Mouse (Mus musculus) natural killer cell, adult 2 months (primary cell): ENCODE results near the gene Prx.
"Not testable (repeated sequence)": the region's sequence is repeated elsewhere in the genome, so short reads cannot be mapped to it uniquely, and the experiment has no call there.

Experiments used
- DNase-seq, 2 experiments: peaks; one replicate each; pipeline ENCODE4 v3.0.0; 2022; ENCODE audit warnings: low spot score in 2 of 2

Gene Prx

DNA sequence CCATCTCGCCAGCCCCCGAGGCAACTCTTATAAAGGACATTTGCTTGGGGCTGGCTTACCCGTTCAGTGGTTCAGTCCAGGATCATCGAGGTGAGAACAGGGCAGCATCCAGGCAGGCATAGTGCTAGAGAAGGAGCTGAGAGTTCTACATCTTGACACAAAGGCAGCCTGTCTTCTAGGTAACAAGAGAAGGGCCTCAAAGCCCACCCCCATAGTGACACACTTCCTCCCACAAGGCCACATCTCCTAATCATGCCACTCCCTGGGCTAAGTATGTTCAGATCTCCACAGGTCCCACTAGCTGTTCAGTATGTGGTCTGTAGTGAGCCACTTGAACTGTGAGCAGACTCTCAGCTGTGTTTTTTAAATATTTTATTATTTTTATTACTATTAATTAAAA lies 15.3 kb upstream of the Prx start:
- no peak for DNase-seq

DNA sequence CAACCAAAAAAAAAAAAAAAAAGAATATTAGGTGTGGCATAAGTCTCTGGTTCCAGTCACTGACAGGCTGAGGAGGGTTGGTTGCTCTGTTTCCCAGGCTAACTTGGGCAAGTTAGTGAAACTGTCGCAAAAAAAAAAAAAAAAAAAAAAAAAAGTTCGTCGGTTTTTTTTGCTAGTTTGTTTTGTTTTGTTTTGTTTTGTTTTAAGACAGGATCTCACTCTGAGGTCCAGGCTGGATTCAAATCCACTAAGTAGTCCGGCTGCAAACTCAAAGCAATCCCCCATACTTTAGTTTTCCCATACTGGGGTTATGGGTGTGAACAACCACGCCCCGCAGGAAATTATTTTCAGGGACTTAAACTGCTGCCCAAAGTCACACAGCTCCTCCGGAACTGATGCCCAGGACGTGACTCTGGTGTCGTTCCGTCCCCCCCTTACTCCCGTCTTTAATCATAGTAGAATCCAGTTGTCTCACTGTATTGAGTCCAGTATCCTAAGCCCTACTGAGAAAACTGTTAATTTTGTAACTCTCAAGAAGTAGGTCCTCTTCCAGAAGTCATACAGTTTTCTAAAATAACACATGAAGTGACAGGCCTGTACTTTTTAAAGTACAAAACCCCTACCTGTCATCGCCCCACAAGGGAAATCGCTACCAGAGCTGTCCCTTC lies 12.9 kb upstream of the Prx start:
- DNase-seq = no peak

DNA sequence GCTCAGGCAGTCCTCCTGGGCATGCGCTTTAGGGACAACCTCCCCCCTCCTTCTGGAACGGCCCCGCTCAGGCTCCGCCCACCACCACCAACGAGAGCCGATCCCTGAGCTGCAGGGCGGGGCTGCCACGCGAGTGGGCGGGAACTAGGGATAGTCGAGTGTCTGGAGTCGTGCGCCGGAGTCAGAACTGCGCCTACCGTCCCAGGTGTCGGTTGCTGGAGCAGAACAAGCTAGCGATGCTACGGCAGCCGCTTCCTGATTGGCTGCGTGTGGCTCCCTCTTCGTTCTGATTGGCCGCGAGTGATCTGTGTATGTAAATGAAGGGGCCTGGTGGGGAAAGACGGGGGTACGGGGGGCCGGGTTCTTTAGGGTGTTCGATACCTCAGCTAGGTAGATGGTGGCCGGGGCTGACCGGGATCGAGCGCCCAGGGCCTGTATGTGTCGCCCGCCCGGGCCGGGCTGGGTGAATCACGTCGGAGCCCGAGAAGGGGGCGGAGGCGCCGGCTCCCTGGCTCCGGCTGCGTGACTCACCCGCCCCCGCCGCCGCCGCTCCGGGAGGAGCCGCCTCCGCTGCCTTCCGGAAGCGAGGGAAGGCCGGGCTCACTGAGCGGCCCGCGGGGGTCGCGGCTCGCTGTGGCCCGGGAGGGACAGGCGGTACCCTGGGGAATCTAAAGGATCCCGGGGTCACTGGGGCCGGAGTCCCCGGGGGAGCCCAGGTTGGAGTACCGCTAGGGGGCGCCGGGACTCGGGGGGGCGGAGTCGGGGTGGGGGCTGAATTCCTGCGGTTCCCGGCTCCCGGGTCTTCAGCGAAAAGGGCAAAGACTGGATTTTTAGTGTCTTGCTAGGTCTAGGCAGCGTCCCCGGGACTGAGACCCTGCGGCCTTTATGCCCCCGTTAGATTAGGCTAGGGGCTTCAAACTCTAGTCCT lies 12.1 kb upstream of the Prx start, which contains the start of gene Sertad1:
TSS of gene Sertad1 (plus strand) at position 141 of the 928 bp plus-strand sequence.
- DNase-seq = peak; percentile 100

DNA sequence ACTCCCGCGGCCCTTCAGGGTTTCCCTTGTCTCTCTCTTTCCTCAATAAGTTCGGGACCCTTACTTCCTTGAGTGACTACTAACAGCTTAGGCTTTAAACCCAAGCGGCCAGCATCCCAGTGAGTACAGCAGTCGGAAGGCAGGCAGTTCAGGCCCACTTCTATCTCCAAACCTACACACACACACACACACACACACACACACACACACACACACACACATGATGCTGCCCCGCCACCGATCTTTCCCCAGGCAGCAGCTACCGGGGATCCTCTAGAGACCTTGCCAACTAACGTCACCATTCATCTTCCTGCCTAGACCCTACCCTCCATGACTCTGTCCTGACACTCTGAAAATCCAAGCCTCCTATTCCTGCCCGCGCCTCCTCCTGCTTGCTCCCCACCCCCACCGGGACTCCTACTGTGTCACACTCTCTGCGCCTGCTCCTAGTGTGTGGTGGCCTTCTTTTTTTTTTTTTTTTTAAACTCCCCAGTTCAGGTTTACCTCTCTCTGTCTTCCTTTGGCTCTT lies 11.3 kb upstream of the Prx start:
- DNase-seq = peak in 1 of 2 experiments; percentile 16

DNA sequence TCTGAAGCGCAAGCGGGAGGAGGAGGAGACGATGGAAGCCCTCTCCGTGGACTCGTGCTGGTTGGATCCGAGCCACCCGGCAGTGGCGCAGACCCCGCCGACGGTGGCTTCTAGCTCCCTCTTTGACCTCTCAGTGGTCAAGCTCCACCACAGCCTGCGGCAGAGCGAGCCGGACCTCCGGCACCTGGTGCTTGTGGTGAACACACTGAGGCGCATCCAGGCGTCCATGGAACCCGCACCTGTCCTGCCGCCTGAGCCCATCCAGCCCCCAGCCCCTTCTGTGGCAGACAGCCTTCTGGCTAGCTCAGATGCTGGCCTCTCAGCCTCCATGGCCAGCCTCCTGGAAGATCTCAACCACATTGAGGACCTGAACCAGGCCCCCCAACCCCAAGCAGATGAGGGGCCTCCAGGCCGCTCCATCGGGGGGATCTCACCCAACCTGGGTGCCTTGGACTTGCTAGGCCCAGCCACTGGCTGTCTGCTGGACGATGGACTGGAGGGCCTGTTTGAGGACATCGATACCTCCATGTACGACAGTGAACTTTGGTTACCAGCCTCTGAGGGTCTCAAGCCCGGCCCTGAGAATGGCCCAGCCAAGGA lies 9.8 kb upstream of the Prx start:
- DNase-seq = no peak

DNA sequence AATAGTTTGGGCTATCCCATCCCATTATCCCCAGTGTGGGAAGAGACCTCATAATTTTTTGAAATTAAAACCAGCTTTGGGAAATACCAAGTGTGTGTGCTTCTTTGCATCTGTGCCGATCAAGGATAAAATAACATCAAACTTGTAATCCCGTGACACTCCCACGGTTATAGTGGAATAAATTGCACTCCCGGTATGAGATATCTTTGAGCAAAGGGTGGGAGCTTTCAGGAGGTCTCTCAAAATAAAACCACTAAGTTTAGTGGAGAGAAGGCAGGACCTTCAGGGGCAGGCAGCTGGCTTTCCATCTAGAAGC lies 8.9 kb upstream of the Prx start:
- DNase-seq = no peak

DNA sequence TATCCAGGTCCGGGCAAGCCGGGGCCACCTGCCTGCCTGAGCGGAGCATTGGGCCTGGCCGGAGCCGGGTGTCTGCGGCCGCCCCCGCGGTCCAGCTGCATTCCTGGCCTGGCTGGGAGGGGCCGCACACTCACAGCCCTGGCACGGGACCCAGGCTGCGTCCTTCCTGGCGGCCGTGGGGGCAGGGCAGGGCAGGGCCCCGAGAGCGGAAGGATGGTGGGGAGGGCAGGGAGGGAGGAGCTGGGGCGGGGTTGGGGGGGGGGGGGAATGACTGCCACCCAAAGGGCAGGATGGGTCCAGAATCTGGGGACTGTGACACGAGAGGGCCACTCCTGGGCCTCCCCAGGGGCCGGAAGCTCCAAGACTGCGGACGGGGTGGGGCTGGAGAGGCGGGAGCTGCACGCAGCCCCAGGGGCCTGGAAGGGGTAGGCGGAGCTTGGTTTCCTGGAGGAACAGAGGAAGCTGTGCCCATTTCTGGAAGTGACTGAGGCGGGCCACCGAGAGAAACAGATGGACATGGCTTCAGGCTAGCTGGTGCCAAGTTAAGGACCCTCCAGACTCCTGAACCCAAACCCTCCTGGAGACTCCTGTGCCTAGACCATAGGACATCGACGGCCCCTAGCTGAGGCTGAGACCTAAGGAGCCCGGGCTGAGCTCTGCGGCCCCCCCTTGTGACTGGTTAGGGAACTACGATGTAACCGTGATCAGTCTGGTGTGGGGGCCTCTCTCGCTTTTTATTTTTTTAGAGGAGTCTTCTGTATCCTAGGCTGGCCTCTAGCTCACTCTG lies 8.4 kb upstream of the Prx start:
- peak; percentile 85 to 88 for DNase-seq

DNA sequence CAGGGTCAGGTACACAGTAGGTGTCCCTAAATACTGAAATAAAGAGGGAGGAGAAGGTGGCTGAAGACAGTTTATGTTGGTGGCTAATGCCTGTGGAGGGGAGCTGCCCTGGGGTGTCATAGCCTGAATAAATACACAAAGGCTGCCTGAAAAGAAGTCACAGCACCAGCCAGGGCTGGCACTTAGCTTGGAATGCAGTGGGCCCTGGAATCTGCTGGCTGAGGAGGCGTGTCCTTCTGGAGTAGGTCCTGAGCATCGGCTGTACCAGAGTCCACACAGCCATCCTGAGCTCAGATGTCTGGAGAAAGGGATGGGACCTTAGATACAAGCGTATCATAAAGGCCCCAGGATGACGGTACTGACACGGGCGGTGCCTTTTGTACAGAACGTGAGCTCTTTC lies 7.3 kb upstream of the Prx start:
- no peak for DNase-seq

DNA sequence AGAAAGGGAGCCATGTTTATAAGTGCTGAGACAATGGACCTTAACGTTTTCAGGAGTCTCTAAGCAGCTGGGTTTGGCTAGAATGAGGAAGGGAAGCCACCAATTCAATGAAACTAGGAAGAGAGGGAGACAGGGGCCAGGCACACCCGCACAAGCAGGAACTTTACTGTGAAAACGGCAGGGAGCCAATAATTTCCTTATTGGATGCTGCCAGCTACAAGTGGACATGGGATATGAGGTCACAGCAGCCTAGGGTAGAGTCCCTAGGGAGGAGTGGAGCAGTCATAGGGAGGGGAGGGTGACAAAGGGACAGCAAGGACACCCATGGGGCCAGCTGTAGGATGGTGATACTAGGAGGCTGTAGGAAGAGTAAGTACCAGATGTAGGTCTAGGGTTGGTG lies 6.1 kb upstream of the Prx start:
- no peak for DNase-seq

DNA sequence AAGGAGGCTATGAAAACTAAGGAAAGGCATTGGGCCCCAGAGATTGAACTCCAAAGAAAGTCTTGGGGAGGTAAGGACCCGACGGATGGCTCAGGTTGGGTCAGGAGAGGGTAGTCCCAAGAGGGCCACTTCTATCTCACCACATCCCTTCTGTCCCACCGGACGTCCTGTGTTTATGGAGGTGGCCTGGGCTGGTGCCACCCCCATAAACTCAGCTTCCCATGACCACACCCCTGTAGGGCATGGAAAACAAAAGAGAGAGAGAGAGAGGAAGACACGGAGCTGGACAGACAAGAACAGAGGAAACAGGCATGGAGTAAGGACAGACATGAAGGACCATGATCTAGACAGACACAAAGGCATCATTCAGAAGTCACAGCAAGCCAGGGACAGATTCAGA lies 5.7 kb upstream of the Prx start:
- DNase-seq = no peak

DNA sequence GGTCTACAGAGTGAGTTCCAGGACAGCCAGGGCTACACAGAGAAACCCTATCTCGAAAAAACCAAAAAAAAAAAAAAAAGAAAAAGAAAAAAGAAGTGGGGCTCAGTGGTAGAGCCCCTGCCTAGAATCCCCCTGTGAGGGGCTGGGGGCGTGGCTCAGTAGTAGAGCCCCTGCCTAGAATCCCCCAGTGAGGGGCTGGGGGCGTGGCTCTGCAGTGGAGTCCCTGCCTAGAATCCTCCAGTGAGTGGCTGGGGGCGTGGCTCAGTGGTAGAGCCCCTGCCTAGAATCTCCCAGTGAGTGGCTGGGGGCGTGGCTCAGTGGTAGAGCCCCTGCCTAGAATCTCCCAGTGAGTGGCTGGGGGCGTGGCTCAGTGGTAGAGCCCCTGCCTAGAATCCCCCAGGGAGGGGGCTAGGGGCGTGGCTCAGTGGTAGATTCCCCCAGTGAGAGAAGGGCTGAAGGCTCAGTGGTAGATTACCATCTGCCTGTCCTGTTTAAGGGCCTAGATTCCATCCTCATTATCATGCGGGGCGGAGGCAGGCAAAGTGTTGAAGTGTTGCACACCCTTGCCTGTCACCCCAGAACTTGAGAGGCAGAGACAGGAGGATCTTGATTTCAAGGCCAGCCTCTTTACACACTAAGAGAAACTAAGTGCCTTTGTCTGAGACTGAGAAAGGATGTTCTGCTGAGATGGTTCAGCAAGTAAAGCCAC lies 4.3 kb upstream of the Prx start:
- not testable (repeated sequence) for DNase-seq

DNA sequence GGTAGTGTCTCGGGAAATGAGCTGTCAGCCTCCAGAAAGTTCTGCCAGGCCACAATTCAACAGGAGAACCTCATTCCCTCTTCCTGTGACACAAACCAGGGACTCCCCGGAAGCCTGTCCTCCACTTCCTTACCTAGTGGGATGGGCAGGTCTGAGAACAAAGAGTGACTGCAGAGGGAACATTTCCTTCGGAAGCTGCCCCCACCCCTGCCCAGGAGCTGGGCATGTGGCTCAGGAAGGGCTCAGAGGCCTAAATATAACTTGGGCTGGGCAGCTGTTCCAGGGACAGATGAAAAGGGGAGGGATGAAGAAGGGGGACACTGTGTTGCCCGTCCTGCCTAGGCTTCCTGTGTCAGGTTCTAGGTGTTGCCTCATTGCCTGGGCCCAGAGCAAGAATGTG lies 2.5 kb downstream of the Prx start:
- DNase-seq = no peak

DNA sequence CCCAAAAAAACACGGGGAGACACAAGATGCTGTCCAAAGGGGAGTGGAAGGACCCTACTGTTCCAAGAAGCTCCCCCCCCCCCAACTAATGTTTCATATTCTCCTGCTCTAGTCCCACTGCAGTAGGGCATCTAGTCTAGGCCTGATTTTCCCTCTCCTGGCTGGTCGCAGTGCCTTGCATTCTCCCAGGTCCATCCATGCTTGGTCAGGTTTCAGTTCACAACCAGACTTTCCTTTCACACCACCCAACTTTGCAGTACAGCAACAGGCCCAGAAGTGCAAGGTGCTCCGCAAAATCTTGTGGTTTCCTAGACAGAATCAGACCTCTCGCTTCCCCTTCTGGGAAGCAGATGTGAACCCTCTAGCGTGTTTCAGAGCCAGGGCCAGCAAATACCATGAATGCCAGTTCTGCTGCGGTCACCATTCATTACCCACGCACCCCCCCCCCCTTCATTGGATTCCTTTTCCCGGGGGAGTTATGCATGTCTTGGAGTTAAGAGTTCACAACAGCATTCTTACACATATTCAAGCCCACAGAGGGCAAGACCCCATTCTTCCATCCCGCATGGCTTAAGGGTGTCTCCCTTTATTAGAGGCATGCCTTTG lies 7.7 kb downstream of the Prx start:
- DNase-seq = peak in 1 of 2 experiments; percentile 29

DNA sequence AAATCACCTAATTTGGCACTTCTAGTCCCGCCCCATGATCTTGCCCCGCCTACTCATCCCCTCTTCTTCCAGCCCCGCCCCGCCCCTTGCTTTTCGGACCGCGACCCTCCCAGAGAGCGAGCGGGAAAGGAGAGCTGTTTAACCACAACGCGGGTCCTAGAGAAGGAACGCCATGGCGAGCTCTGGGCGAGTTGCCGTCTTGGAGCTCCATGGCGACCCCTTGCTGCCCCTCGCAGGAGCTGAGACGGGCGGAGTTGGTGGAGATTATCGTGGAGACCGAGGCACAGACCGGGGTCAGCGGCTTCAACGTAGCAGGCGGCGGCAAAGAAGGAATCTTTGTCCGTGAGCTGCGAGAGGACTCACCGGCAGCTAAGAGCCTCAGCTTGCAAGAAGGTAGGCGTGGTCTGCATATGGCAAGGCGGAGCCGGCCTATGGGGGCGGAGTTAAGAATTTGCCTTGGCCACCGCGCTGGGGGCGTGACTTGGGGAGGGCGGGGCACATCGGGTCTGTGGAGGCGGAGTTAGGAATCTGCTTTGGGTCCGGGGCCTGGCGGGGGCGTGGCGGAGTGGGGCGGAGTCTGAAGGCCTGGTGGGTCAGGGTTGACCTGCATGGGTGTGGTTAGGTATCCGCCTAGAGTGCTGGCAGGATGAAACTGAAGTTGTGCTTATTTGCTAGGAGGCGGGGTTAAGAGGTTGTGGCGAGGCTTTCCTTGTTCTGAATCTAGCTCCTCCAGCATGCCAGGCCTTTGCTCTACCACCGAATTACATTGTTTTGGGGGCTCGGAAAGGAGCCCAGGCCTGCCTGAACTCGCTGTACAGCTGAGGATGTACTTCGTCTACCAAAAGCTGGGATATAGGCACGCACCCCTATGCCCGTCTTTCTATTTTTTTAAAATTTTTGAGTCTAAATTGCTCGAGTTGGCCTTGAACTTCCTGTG lies 8.9 kb downstream of the Prx start:
- peak; percentile 100 for DNase-seq

DNA sequence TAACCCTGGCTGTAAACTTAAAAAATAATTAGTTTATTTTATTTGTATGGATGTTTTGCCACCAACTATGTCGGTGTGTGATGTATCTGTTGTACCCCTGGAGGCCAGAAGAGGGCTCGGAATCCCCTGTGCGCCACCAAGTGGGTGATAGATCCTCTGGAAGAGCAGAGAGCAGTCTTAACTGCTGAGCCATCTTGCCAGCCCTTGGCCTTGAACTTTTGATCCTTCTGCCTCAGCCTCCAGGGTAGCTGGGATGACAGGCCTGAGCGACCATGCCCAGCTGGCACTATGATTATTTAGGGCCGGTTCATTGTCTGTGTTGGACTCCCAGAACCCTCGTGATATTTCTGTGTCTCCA lies 9.5 kb downstream of the Prx start:
- DNase-seq = peak; percentile 66 to 76

DNA sequence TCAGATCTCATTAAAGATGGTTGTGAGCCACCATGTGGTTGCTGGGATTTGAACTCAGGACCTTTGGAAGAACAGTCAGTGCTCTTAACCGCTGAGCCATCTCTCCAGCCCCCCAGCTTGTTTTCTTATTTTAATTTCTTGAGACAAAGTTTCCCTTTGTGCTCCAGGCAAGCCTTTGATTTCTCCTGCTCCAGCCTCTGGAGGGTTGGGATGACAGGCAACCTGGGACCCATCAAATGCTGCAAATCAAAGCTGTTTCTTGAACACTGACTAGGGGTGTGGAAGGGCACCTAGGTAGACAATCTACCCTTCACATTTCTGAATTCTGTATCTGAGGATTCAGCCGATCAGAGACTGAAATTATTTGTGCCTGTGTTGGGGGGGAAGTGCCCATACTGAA lies 11.7 kb downstream of the Prx start:
- DNase-seq = no peak

DNA sequence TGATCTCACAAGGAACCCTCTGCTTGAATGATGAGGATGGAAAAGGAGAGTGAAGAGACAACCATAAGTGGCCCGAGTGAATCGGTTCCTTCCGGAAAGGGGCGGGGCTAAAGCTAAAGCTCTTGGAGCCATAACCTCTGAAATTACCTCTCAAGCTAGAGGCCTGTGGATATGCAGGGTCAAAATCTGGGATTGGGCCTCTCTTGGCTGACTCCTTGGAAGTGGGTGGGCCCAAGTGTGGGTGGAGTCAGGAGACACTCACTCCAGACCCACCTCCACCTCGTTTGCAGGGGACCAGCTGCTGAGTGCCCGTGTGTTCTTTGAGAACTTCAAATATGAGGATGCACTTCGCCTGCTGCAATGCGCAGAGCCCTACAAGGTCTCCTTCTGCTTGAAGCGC lies 15.8 kb downstream of the Prx start:
- DNase-seq = no peak

DNA sequence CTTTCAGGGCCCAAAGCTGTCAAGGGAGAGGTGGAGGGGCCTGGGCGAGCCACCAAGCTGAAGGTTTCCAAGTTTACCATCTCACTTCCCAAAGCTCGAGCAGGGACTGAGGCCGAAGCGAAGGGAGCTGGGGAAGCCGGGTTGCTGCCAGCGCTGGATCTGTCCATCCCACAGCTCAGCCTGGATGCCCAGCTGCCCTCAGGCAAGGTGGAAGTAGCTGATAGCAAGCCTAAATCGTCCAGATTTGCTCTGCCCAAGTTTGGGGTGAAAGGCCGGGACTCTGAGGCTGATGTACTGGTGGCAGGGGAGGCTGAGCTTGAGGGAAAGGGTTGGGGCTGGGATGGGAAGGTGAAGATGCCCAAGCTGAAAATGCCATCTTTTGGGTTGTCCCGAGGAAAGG lies 19.2 kb downstream of the Prx start:
- DNase-seq = no peak

DNA sequence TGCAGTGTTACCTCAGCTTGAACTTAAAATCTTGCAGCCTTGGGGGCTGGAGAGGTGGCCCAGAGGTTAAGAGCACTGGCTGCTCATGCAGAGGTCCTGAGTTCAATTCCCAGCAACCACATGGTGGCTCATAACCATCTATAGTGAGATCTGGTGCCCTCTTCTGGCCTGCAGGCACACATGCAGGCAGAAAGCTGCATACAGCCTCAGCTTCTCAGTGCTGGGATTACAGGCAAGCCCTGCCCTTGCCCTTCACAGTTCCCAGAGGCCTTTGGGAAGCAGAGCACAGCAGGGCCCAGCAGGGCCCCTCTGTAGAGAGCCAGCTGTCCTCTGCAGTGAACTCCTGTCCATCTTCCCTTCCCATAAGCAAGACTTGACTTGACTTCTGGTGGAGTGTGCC lies 21.0 kb downstream of the Prx start:
- no peak for DNase-seq

DNA sequence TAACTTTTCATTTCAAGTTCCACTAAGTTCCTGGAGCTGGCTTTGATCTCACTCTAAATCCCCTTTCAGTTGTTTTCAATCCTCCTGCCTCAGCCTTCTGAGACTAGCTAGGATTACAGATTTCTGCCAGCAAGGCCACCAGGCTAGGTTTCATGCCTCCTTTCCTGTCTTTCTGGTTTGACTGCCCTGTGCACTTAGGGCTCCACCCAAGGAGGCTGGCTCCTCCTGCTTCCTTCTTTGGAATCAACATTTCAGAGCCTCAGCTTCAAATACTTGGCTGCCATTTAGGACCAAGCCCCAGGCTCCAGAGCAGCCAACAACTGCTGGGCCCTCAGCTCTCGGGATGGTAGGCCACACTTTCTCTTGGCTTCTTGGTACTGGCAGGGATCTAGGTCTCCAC lies 21.5 kb downstream of the Prx start:
- no peak for DNase-seq
